ENCODE assay signal across 9 mouse cellular contexts in genomic region chr3:37962043-37962810, GRCm38 (mm10).
DNase-seq lines count a peak whose midpoint lies in the region; ATAC-seq lines count a peak whose summit lies in the region.
"Had no signal": no experiment of that assay in that cellular context is flagged by ENCODE, and none has a peak within 500 bp of the region (broad histone marks: within the 10 kb centered on the region; RNA-seq: fewer than 3 reads in every experiment).

No protein-coding gene starts in this region.

- no peaks in the 10 kb centered on the region for H3K36me3 ChIP-seq in midbrain, embryonic 15.5 days (replicated peaks)
- no peaks in the 10 kb centered on the region for H3K36me3 ChIP-seq in midbrain, embryonic 10.5 days
- H3K36me3 ChIP-seq in limb, embryonic 13.5 days = no peaks in the 10 kb centered on the region
- H3K36me3 ChIP-seq in stomach, embryonic 16.5 days (ENCODE audit: control insufficient read depth, insufficient read depth, low read length) = no peaks in the 10 kb centered on the region
- H3K36me3 ChIP-seq: G1E had no signal

- no peak overlapping the region for H3K4me2 ChIP-seq in midbrain, embryonic 15.5 days
- H3K4me2 ChIP-seq in limb, embryonic 13.5 days (replicated peaks) = 0 out of 2 replicates have a peak overlapping the region, but pooled peaks have one; percentile 4
- peak overlapping the region; percentile 36; the same call in 1 of the 2 replicates for H3K4me2 ChIP-seq in stomach, embryonic 16.5 days (ENCODE audit: low read depth, low read length)

- H3K4me3 ChIP-seq in midbrain, embryonic 15.5 days = no peak overlapping the region
- H3K4me3 ChIP-seq in midbrain, embryonic 10.5 days = no peak overlapping the region
- H3K4me3 ChIP-seq in limb, embryonic 13.5 days = no peak overlapping the region
- H3K4me3 ChIP-seq in stomach, embryonic 16.5 days (replicated peaks; ENCODE audit: low read length) = no peak overlapping the region

- H3K4me1 ChIP-seq in midbrain, embryonic 15.5 days = no peaks in the 10 kb centered on the region
- H3K4me1 ChIP-seq in midbrain, embryonic 10.5 days = no peaks in the 10 kb centered on the region
- peaks cover 15% of the 10 kb centered on the region for H3K4me1 ChIP-seq in limb, embryonic 13.5 days
- peaks cover 13% of the 10 kb centered on the region for H3K4me1 ChIP-seq in stomach, embryonic 16.5 days (ENCODE audit: control insufficient read depth, insufficient read depth, low read length)

- no peaks in the 10 kb centered on the region for H3K9me3 ChIP-seq in midbrain, embryonic 15.5 days
- H3K9me3 ChIP-seq in midbrain, embryonic 10.5 days (replicated peaks) = no peaks in the 10 kb centered on the region
- no peaks in the 10 kb centered on the region for H3K9me3 ChIP-seq in limb, embryonic 13.5 days
- no peaks in the 10 kb centered on the region for H3K9me3 ChIP-seq in stomach, embryonic 16.5 days (replicated peaks; ENCODE audit: control insufficient read depth, low read length)
- H3K9me3 ChIP-seq: G1E had no signal

- 0 out of 2 replicates have a peak overlapping the region, but pooled peaks have one; percentile 6 for H3K27ac ChIP-seq in midbrain, embryonic 15.5 days
- no peak overlapping the region for H3K27ac ChIP-seq in midbrain, embryonic 10.5 days (replicated peaks)
- H3K27ac ChIP-seq in limb, embryonic 13.5 days = no peak overlapping the region
- H3K27ac ChIP-seq in stomach, embryonic 16.5 days (ENCODE audit: low read length) = peak overlapping the region; percentile 24; the same call in 1 of the 2 replicates

- peak; percentile 65; the same call in 1 of the 2 replicates for ATAC-seq in midbrain, embryonic 15.5 days (replicated peaks)
- peak; percentile 40; the same call in 1 of the 2 replicates for ATAC-seq in limb, embryonic 13.5 days (ENCODE audit: low FRiP score, low read depth)
- ATAC-seq in stomach, embryonic 16.5 days (ENCODE audit: insufficient read depth, low FRiP score) = peak; percentile 85; the same call in 1 of the 2 replicates

- 66% methylated on average over 12 of the region's 12 CpGs for WGBS in midbrain, embryonic 15.5 days
- WGBS in midbrain, embryonic 10.5 days = 90% methylated on average over 12 of the region's 12 CpGs
- WGBS in limb, embryonic 13.5 days = 38% methylated on average over 12 of the region's 12 CpGs
- 52% methylated on average over 12 of the region's 12 CpGs for WGBS in stomach, embryonic 16.5 days

- no peaks in the 10 kb centered on the region for H3K27me3 ChIP-seq in midbrain, embryonic 15.5 days (replicated peaks)
- H3K27me3 ChIP-seq in midbrain, embryonic 10.5 days (ENCODE audit: low read depth, poor library complexity, severe bottlenecking) = no peaks in the 10 kb centered on the region
- H3K27me3 ChIP-seq in limb, embryonic 13.5 days = no peaks in the 10 kb centered on the region
- H3K27me3 ChIP-seq in stomach, embryonic 16.5 days (ENCODE audit: control insufficient read depth, insufficient read depth, low read length) = no peaks in the 10 kb centered on the region

- no peak overlapping the region for H3K9ac ChIP-seq in midbrain, embryonic 15.5 days
- H3K9ac ChIP-seq in limb, embryonic 13.5 days = no peak overlapping the region
- no peak overlapping the region for H3K9ac ChIP-seq in stomach, embryonic 16.5 days (ENCODE audit: low read length)

- no peak for DNase-seq in midbrain, embryonic 10.5 days (ENCODE audit: low spot score)
- peak; percentile 83 for DNase-seq in kidney, adult 11 months
- no peak for DNase-seq in spleen, postnatal 4 days (ENCODE audit: low spot score in 2 of 2)
- DNase-seq in layer of hippocampus, postnatal 14 days (ENCODE audit: low spot score in 2 of 2) = no peak
- DNase-seq in spleen, adult 18-20 months = no peak

Comparison
In these comparisons a context has a peak if more than half of its experiments do, and no peak if none do; other contexts are left out.
1. H3K27ac ChIP-seq: peak in midbrain, embryonic 15.5 days (single experiment) and stomach, embryonic 16.5 days (single experiment); none in midbrain, embryonic 10.5 days (single experiment) and limb, embryonic 13.5 days (single experiment).
2. Peak in every context shown above with its lines, with median percentiles within 50 percentile points of each other: ATAC-seq.